Mouse (Mus musculus): ENCODE results near the gene Tcf15.

The Tcf15 gene

DNA sequence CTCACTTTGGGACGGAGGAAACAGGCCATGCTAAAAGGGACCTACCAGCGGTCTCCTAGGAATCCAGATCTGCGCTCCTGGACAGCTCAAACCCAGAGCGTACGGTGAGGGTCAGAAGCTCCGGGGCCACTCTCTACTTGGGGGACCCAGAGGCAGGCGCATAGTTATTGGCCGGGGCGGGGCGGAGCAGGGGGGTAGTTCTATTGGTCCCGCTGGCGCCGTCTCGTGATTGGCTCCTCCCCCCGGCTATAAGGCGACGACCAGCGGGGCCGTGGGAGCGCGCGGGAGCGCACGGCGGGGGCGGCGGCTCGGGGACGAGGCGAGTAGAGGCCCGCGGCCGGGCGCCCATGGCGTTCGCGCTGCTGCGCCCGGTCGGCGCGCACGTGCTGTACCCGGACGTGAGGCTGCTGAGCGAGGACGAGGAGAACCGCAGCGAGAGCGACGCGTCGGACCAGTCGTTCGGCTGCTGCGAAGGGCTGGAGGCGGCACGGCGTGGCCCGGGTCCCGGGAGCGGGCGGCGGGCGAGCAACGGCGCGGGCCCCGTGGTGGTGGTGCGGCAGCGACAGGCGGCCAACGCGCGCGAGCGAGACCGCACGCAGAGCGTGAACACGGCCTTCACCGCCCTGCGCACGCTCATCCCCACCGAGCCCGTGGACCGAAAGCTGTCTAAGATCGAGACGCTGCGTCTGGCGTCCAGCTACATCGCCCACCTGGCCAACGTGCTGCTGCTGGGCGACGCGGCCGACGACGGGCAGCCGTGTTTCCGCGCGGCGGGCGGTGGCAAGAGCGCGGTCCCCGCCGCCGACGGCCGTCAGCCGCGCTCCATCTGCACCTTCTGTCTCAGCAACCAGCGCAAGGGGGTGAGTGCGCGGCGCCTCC, at the start of gene Tcf15:
TSS of gene Tcf15 (plus strand) at position 283 of the 879 bp plus-strand sequence.
- peak; percentile 10 to 28 for DNase-seq

DNA sequence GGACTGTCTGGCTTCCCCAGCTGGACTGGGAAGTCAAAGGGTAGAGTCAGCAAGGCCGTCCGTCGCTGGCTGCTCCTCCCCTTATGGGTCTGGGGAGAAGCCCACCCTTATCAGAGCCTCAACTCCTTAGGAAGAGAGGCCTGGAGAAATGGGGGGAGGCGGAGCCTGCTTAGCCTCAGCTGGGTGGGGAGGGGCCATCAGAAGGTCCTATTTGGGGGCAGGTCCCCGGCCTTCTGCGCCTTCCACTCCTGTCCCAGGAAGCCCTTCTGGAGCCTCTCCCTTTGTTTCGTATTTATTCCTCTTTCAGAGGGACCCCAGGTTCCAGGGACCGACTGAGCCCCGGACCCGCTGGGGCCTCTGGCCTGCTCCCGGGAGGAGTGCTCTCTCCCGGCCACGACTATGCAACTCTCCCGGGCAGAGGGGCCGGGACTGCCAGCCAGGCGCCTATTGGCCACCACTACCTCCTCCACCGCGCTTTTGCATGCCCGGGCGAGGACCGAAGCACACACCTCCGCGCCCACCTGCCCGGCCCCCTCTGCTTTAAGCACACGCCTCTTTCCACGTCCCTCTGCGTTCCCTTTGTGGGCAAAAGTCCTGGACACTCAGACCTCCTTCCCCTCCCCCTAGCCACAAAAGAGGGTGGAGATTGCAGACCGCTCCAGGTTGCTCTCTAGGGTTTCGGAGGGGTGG, 48.4 kb upstream of the Tcf15 start:
- DNase-seq = no peak

- no peak for DNase-seq
Observed at GRCm38 (mm10) chr2:152096922-152097321, 46.4 kb upstream of the Tcf15 start.

DNA sequence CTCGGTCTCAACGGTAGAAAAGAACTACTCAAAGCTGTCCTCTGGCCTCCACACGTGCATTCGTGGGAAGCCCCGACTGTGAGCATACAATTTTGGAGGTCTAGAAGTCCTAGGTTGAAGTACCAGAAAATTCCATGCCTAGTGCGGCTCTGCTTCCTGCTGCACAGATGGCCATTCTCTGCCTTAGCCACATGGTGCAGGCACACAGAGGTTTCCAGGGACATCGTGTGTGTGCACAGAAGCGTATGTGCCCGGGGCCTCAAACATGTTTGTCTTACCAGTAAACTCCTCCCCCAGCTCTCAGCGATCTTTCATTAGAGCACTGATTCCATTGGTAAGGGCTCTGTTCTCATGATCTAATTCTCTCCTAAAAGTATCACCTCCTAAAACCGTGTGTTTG, 45.4 kb upstream of the Tcf15 start:
- no peak for DNase-seq

DNA sequence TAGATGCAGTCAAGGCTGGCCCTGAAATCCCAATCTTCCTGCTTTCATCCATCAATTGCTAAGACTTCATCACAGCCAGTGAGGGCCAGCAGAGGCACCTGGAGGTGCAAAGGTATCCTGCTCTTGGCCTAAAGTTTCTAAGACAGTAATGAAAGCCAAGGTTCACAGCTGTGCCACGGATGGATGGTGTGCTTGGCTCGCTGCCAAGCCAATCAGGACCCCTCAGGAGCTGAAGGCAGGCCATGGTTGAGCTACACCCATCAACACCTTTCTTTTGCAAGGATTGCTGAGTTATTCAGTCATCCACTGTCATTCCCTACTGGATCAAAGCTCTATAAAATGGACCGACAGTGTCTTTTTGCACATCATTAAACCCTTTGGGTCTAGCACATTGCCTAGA, 43.8 kb upstream of the Tcf15 start:
- no peak for DNase-seq

GRCm38 (mm10) chr2:152101761-152102160, 41.6 kb upstream of the Tcf15 start:
- no peak for DNase-seq

GRCm38 (mm10) chr2:152102369-152102768, 41.0 kb upstream of the Tcf15 start:
- DNase-seq = no peak

DNA sequence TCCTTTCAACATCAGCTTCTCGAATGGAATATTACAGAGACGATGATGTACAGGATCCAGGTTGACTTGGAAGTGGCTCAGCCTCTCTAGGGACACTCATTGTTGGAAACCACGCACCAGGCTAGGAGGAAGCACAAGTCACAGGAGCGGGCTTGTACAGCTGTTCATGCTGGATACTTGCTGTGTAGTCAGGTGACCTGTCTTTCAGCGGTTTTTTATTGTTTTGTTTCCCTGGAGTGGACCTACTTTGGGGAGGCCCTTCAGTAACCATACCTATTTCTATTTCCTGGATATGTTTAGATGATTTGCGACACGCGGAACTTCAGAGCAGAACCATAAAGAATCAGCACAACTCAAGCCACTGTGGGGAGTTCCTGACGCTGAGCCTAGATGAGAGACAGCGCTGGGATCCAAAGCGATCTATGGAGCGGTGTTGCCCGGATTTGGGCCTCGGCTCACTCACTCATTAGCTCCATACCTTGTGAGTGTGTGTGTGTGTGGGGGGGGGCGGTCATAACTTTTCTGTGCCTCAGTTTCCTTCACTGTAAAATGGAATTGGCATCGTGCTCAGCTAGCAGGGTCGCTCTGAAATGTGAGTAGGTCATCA, 38.5 kb upstream of the Tcf15 start:
- no peak for DNase-seq

GRCm38 (mm10) chr2:152105318-152106224, 37.8 kb upstream of the Tcf15 start, which contains the start of gene Srxn1:
Gene Srxn1 (plus strand): TSS chr2:152105516.
- DNase-seq = peak; percentile 93 to 94

- DNase-seq = no peak
Observed at GRCm38 (mm10) chr2:152106225-152106595, 37.2 kb upstream of the Tcf15 start.

DNA sequence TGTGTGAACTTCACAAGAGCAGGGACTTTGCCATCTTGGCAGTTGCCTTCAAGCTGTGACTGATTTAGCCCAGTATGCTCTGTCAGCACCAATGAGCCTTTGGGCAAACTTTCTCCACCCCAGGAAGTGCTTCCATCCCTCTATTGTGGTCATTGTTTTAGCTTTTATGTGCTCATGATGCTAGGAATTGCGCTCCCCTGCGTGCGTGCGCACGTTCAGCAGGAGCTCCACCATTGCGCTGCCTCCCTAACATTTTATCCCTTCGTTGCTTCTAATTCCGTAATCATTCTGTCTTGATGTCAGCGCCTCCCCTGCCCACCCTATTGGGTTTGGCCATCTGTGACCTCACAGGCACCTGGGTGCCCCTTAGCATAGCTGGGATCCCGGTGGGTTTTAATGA, 36.8 kb upstream of the Tcf15 start:
- no peak for DNase-seq

DNA sequence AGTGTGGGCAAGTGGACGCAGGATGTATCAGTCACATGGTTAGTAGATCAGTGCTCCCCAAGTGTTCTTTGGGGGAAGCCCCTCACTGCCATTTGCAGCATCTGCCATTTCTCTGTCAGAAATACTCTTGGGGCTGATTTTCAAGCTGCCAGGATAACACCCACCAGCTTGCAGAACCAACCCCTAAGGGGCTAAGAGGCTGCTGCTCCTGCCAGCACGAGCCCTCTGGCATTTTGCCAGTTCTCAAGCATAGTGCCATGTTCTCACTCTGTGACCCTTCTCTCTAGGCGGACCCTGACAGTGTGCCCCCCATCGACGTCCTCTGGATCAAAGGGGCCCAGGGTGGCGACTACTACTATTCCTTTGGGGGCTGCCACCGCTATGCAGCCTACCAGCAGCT, 34.7 kb upstream of the Tcf15 start:
- DNase-seq = no peak

DNA sequence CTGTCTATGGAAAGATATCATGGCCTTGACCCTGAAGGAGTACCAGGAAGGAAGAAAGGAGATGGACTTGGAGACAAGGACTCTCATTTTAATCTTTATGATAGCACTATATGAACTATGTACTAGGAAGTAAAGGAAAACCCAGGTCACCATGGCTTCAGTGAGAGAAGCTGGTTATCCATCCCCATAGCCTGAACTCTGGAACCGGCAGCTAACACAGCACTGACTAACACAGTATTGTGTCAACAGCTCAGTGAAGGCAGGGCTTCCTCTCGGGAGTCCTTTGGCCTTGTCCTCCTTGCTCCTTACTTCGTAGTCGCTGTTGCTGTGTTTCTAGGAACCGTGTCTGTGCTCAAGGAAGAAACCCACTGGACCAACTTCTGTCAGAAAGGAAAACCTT, 34.0 kb upstream of the Tcf15 start:
- DNase-seq = no peak

GRCm38 (mm10) chr2:152111311-152111710, 32.0 kb upstream of the Tcf15 start:
- no peak for DNase-seq

GRCm38 (mm10) chr2:152111920-152112319, 31.4 kb upstream of the Tcf15 start:
- DNase-seq = peak; percentile 91 to 94

DNA sequence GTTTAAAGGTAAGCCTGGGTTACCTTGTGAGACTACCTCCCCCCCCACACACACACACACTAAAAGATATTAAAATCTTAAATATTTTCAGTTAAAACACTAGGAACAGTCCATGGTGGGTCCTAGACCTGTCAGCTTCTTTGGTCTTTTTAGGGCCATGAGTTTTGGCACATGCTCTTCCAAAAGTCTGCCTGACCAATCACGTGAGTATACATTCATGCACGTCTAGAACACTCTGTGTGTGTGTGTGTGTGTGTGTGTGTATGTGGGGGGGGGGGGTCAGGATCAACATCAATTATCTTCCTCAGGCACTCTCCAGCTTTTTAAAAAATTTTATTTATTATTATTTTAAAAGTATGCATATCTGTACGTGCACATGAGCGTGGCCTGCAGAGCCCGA, 30.9 kb upstream of the Tcf15 start:
- no peak for DNase-seq

GRCm38 (mm10) chr2:152112970-152113369, 30.4 kb upstream of the Tcf15 start:
- no peak for DNase-seq

GRCm38 (mm10) chr2:152114057-152114975, 29.0 kb upstream of the Tcf15 start:
- DNase-seq = no peak

DNA sequence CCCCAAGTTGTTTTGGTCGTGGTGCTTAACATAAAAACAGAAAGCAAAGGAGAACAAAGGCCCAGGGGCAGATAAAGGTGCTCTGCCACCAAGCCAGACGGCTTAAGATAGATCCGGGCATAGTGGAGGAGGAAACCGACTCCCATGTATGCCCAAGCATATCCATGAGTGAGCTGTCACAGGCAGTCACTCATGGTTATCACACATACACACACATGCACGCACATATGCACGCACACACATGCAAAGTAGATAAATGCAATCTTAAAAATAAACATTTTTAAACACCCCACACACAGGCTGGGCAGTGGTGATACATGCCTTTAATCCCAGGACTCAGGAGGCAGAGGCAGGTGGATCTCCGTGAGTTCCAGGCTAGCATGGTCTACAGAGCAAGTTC, 25.7 kb upstream of the Tcf15 start:
- no peak for DNase-seq

- no peak for DNase-seq
Observed at GRCm38 (mm10) chr2:152119228-152119865, 24.0 kb upstream of the Tcf15 start.

DNA sequence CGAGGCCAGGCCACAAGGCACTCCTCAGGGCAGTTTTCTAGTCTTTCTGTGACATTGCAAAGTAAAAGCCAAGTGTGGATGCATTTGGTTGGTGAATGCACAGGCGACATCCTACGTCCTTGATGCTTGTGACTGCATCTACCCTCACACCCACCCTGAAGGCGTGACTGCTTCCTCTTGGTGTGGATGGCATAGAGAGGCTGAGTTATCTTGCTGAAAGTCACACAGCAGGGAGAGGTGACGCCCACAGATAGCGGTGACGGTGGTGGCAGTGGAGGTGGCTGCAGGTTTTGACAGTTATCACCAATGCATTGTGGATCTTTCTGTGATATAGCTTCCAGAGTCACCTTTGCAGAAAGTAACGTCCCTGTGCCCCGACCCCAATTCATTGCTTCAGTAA, 20.5 kb upstream of the Tcf15 start:
- DNase-seq = no peak

Measured in cerebellum, postnatal 36 days (tissue).